Mouse (Mus musculus) neural tube, embryonic 13.5 days (tissue): ENCODE results near the gene Obox3. TPM values are rescaled to one million over a fixed set of nuclear protein-coding genes. Genes with fewer than 3 reads are reported as not detected.
"Not testable (repeated sequence)": the region's sequence is repeated elsewhere in the genome, so short reads cannot be mapped to it uniquely, and the experiment has no call there.

Experiments used
- ATAC-seq: fragments of 200-750 bp; cut with Nextera tagmentation; 2 replicates; pipeline ENCODE4 v1.8.0; 2017; ENCODE audit warnings: low read depth, mild to moderate bottlenecking, moderate TSS enrichment, moderate library complexity
- H3K27ac ChIP-seq: fragments of 300-500 bp; sonication (generic); replicated peaks from 2 replicates; pipeline ENCODE4 v1.5.1; 2015; ENCODE audit warnings: moderate library complexity, mild to moderate bottlenecking, inconsistent platforms
- H3K27me3 ChIP-seq: fragments of 300-500 bp; sonication (generic); 2 replicates; pipeline ENCODE4 v1.6.1; 2015; ENCODE audit warnings: mild to moderate bottlenecking, inconsistent platforms
- H3K36me3 ChIP-seq: fragments of 300-500 bp; sonication (generic); 2 replicates; pipeline ENCODE4 v1.6.1; 2015; ENCODE audit warnings: mild to moderate bottlenecking, inconsistent platforms
- H3K4me1 ChIP-seq: fragments of 300-500 bp; sonication (generic); replicated peaks from 2 replicates; pipeline ENCODE4 v1.6.1; 2015; ENCODE audit warnings: inconsistent platforms
- H3K4me2 ChIP-seq: fragments of 300-500 bp; sonication (generic); 2 replicates; pipeline ENCODE4 v1.6.1; 2015; ENCODE audit warnings: inconsistent platforms, mild to moderate bottlenecking, moderate library complexity
- H3K4me3 ChIP-seq: fragments of 300-500 bp; sonication (generic); 2 replicates; pipeline ENCODE4 v1.5.1; 2015; ENCODE audit warnings: mild to moderate bottlenecking, inconsistent platforms
- H3K9ac ChIP-seq: fragments of 300-500 bp; sonication (generic); 2 replicates; pipeline ENCODE4 v1.6.1; 2015; ENCODE audit warnings: moderate library complexity, mild to moderate bottlenecking, inconsistent platforms
- H3K9me3 ChIP-seq: fragments of 300-500 bp; sonication (generic); 2 replicates; pipeline ENCODE4 v1.6.1; 2016; ENCODE audit warnings: inconsistent platforms
- WGBS: fragments of 180-500 bp; shearing (Covaris S2); methylation state at CpG from one replicate; pipeline ENCODE4 v1.1.7; 2015; 5-methylcytosine and 5-hydroxymethylcytosine counted together
- polyA plus RNA-seq: library from polyadenylated mRNA; unstranded; fragments of >200 nt; fragmentation: Nextera tagmentation; extraction: Ambion mirVana; gene quantifications from 2 replicates; pipeline ENCODE4 v1.2.1, GENCODE M21; 2015

The Obox3 gene
- not detected in 2 replicates for polyA plus RNA-seq

- not testable (repeated sequence) for H3K4me1 ChIP-seq, H3K9me3 ChIP-seq, H3K4me3 ChIP-seq, H3K9ac ChIP-seq, ATAC-seq, H3K36me3 ChIP-seq, H3K4me2 ChIP-seq, H3K27me3 ChIP-seq, H3K27ac ChIP-seq
- 35% methylated on average over 1 of the region's 1 CpGs for WGBS
Observed at GRCm38 (mm10) chr7:15639802-15640201, at the start of gene Obox3. Obox3 (minus strand) TSS chr7:15639902.

DNA sequence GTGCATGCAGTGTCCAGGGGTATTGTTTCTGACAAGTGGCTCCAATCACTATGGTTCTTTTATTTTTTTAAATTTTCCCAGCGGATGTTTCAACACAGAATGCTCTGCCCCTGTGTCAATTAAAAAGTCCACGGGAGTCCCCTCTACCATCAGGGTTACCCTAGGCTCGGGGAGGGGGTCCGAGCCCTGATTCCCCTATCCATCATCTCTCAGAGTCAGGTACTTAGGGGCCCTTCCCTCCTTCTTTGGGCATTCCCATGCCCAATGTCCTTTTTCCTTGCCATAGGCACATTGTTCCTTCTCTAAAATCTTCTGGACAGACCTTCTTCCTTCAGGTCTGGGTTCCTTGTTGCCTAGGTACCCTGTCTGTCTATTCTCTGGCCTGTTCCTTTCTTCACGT lies 130.3 kb downstream of the Obox3 start:
- WGBS = 82% methylated on average over 5 of the region's 5 CpGs
- H3K36me3 ChIP-seq, ATAC-seq, H3K4me2 ChIP-seq, H3K27ac ChIP-seq, H3K4me3 ChIP-seq, H3K9ac ChIP-seq, H3K27me3 ChIP-seq, H3K9me3 ChIP-seq, H3K4me1 ChIP-seq: not testable (repeated sequence)

Other genes starting within 250 kb of the Obox3 start
- gene Obox5, start 110.2 kb upstream of the Obox3 start, polyA plus RNA-seq = not detected in 2 replicates
- gene Obox6, start 199.8 kb upstream of the Obox3 start, polyA plus RNA-seq = not detected in 2 replicates
- not detected in 2 replicates for gene Crx, start 240.1 kb upstream of the Obox3 start, polyA plus RNA-seq
- not detected in 2 replicates for gene Crxos, start 242.7 kb upstream of the Obox3 start, polyA plus RNA-seq